Mouse (Mus musculus): ENCODE data around the gene Wwp2.

DNA sequence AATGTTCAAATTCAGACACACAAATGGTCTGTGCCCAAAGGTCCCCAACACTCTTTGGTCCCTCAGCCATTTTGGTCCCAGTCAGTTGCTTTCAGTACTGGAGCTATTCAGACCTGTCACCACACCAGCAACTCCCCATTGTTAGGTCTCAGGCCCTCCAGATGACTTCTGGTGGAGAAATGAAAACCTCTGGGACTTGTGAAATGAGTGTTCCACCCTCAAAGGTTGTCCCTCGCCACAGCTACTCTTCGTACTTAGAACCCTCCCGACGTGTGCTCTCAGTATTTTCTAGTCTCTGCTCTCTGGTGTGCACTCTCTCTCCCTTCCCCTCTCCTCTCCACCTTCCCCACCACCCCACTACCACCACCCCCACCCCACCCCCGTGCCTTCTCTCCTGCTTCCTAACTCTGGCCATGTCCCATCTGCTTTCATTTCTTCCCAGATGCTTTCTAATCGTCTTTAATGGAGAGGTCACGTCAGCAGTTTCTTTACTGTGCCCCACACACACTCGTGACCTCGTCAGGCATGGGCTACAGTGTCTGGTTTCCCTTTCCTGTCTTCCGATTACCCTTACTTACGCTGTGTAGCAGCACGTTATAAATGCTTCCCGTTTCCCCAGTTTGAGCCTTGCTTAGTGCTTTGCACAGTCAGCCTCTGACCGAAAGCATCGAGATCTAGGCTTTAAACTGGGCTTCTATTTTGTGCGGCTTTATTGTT lies 124.8 kb downstream of the Wwp2 start:
- TF ChIP-seq POLR2A (IDR thresholded peaks at IDR 0.05; ENCODE audit: insufficient read depth, low read depth, low read length): no peak
- TF ChIP-seq CTCF (IDR thresholded peaks at IDR 0.05; ENCODE audit: insufficient read depth, low read depth, low read length): no peak
